Mouse (Mus musculus): ENCODE measurements at regions not wholly inside any gene's neighbourhood (a gene's known extent, or its start where the extent isn't known, plus 50 kb on each side); places are given as distances from the start of the nearest gene placed in this dataset.

GRCm38 (mm10) chr1:4669732-4670131, 138.0 kb upstream of the Gm37988 start:
- no peak for TF ChIP-seq CTCF (IDR thresholded peaks at IDR 0.05; ENCODE audit: borderline replicate concordance, insufficient read depth, low read length)
- TF ChIP-seq POLR2A (IDR thresholded peaks at IDR 0.05; ENCODE audit: low read depth, low read length) = no peak
- no peaks in the 10 kb centered on the region for H3K4me1 ChIP-seq (ENCODE audit: control insufficient read depth, insufficient read depth, low read length)
- H3K27ac ChIP-seq (ENCODE audit: insufficient read depth, low read length) = no peak overlapping the region

GRCm38 (mm10) chr1:4671237-4672019, 136.3 kb upstream of the Gm37988 start:
- H3K27ac ChIP-seq (ENCODE audit: insufficient read depth, low read length) = no peak overlapping the region
- no peak overlapping the region for H3K4me3 ChIP-seq (ENCODE audit: insufficient read depth, low read length)
- no peak for TF ChIP-seq POLR2A (IDR thresholded peaks at IDR 0.05; ENCODE audit: low read depth, low read length)
- no peak for TF ChIP-seq CTCF (IDR thresholded peaks at IDR 0.05; ENCODE audit: borderline replicate concordance, insufficient read depth, low read length)
- no peaks in the 10 kb centered on the region for H3K4me1 ChIP-seq (ENCODE audit: control insufficient read depth, insufficient read depth, low read length)

More at GRCm38 (mm10) chr1:4669732-4670131, 138.0 kb upstream of the Gm37988 start:
- no peak overlapping the region for H3K4me3 ChIP-seq (ENCODE audit: insufficient read depth, low read length)

- TF ChIP-seq CTCF (IDR thresholded peaks at IDR 0.05; ENCODE audit: borderline replicate concordance, insufficient read depth, low read length) = no peak
- TF ChIP-seq POLR2A (IDR thresholded peaks at IDR 0.05; ENCODE audit: low read depth, low read length) = no peak
- Histone ChIP-seq H3K4me1 (ENCODE audit: control insufficient read depth, insufficient read depth, low read length) (no peaks in the 10 kb centered on the region), H3K4me3 (ENCODE audit: insufficient read depth, low read length) (no peak overlapping the region), H3K27ac (ENCODE audit: insufficient read depth, low read length) (no peak overlapping the region)
These were observed 135.3 kb upstream of the Gm37988 start for GRCm38 (mm10) chr1:4672344-4672743.

GRCm38 (mm10) chr1:4687605-4688004, 120.1 kb upstream of the Gm37988 start:
- H3K4me1 ChIP-seq (ENCODE audit: control insufficient read depth, insufficient read depth, low read length) = no peaks in the 10 kb centered on the region
- no peak overlapping the region for H3K27ac ChIP-seq (ENCODE audit: insufficient read depth, low read length)
- no peak overlapping the region for H3K4me3 ChIP-seq (ENCODE audit: insufficient read depth, low read length)
- TF ChIP-seq CTCF (IDR thresholded peaks at IDR 0.05; ENCODE audit: borderline replicate concordance, insufficient read depth, low read length) (no peak), POLR2A (IDR thresholded peaks at IDR 0.05; ENCODE audit: low read depth, low read length) (no peak)

- Histone ChIP-seq H3K27ac (ENCODE audit: insufficient read depth, low read length) (no peak overlapping the region), H3K4me3 (ENCODE audit: insufficient read depth, low read length) (no peak overlapping the region), H3K4me1 (ENCODE audit: control insufficient read depth, insufficient read depth, low read length) (no peaks in the 10 kb centered on the region)
- TF ChIP-seq CTCF (IDR thresholded peaks at IDR 0.05; ENCODE audit: borderline replicate concordance, insufficient read depth, low read length) (no peak), POLR2A (IDR thresholded peaks at IDR 0.05; ENCODE audit: low read depth, low read length) (no peak)
These were observed 118.6 kb upstream of the Gm37988 start for GRCm38 (mm10) chr1:4689096-4689495.

GRCm38 (mm10) chr1:4703316-4703715, 104.4 kb upstream of the Gm37988 start:
- TF ChIP-seq CTCF (IDR thresholded peaks at IDR 0.05; ENCODE audit: borderline replicate concordance, insufficient read depth, low read length) (no peak), POLR2A (IDR thresholded peaks at IDR 0.05; ENCODE audit: low read depth, low read length) (no peak)
- Histone ChIP-seq H3K4me1 (ENCODE audit: control insufficient read depth, insufficient read depth, low read length) (no peaks in the 10 kb centered on the region), H3K27ac (ENCODE audit: insufficient read depth, low read length) (no peak overlapping the region), H3K4me3 (ENCODE audit: insufficient read depth, low read length) (no peak overlapping the region)

- no peaks in the 10 kb centered on the region for H3K4me1 ChIP-seq (ENCODE audit: control insufficient read depth, insufficient read depth, low read length)
- no peak overlapping the region for H3K4me3 ChIP-seq (ENCODE audit: insufficient read depth, low read length)
- TF ChIP-seq CTCF (IDR thresholded peaks at IDR 0.05; ENCODE audit: borderline replicate concordance, insufficient read depth, low read length) (no peak), POLR2A (IDR thresholded peaks at IDR 0.05; ENCODE audit: low read depth, low read length) (no peak)
- no peak overlapping the region for H3K27ac ChIP-seq (ENCODE audit: insufficient read depth, low read length)
These were observed 101.5 kb upstream of the Gm37988 start for GRCm38 (mm10) chr1:4706171-4706570.

- Histone ChIP-seq H3K4me1 (ENCODE audit: control insufficient read depth, insufficient read depth, low read length) (no peaks in the 10 kb centered on the region), H3K27ac (ENCODE audit: insufficient read depth, low read length) (no peak overlapping the region), H3K4me3 (ENCODE audit: insufficient read depth, low read length) (no peak overlapping the region)
- TF ChIP-seq POLR2A (IDR thresholded peaks at IDR 0.05; ENCODE audit: low read depth, low read length) (no peak), CTCF (IDR thresholded peaks at IDR 0.05; ENCODE audit: borderline replicate concordance, insufficient read depth, low read length) (no peak)
These were observed 85.3 kb upstream of the Gm37988 start for GRCm38 (mm10) chr1:4722333-4722931.

Data from embryonic fibroblast, embryonic 13.5 days (primary cell).